Mouse (Mus musculus): ENCODE measurements around the gene Pnpla7. TPM values are rescaled to one million over a fixed set of nuclear protein-coding genes. Genes with fewer than 3 reads are reported as not detected.

Gene Pnpla7
- polyA plus RNA-seq, 1 experiment: 26.9 TPM

GRCm38 (mm10) chr2:25040089-25040488, 64.3 kb downstream of the Pnpla7 start:
- WGBS: 77% methylated on average over 5 of the region's 5 CpGs
- DNase-seq: no peak
- Histone ChIP-seq H3K4me3 (replicated peaks; ENCODE audit: extremely low read depth, low read depth, low read length) (no peak overlapping the region), H3K4me1 (ENCODE audit: control insufficient read depth, insufficient read depth, low read length) (no peaks in the 10 kb centered on the region)
- no peak for TF ChIP-seq CTCF (IDR thresholded peaks at IDR 0.05; ENCODE audit: insufficient read depth, low read length)

- Histone ChIP-seq H3K4me1 (ENCODE audit: control insufficient read depth, insufficient read depth, low read length) (peaks cover 9% of the 10 kb centered on the region), H3K4me3 (replicated peaks; ENCODE audit: extremely low read depth, low read depth, low read length) (no peak overlapping the region)
- 89% methylated on average over 7 of the region's 7 CpGs for WGBS
- no peak for DNase-seq
- TF ChIP-seq CTCF (IDR thresholded peaks at IDR 0.05; ENCODE audit: insufficient read depth, low read length): no peak
- TF ChIP-seq POLR2A (IDR thresholded peaks at IDR 0.05; ENCODE audit: borderline replicate concordance, extremely low read depth, low read depth, low read length): no peak
Measured at GRCm38 (mm10) chr2:25050921-25051320, 75.1 kb downstream of the Pnpla7 start.

- H3K4me3 ChIP-seq (replicated peaks; ENCODE audit: extremely low read depth, low read depth, low read length): no peak overlapping the region
- DNase-seq: no peak
- TF ChIP-seq POLR2A (IDR thresholded peaks at IDR 0.05; ENCODE audit: borderline replicate concordance, extremely low read depth, low read depth, low read length): no peak
- TF ChIP-seq CTCF (IDR thresholded peaks at IDR 0.05; ENCODE audit: insufficient read depth, low read length): no peak
- 91% methylated on average over 8 of the region's 8 CpGs for WGBS
- H3K4me1 ChIP-seq (ENCODE audit: control insufficient read depth, insufficient read depth, low read length): peaks cover 9% of the 10 kb centered on the region
Measured at GRCm38 (mm10) chr2:25051450-25051849, 75.6 kb downstream of the Pnpla7 start.

- TF ChIP-seq CTCF (IDR thresholded peaks at IDR 0.05; ENCODE audit: insufficient read depth, low read length): no peak
- no peak for TF ChIP-seq POLR2A (IDR thresholded peaks at IDR 0.05; ENCODE audit: borderline replicate concordance, extremely low read depth, low read depth, low read length)
- 90% methylated on average over 6 of the region's 6 CpGs for WGBS
Measured at GRCm38 (mm10) chr2:25053101-25053500, 77.3 kb downstream of the Pnpla7 start.

GRCm38 (mm10) chr2:25054221-25055067, 78.6 kb downstream of the Pnpla7 start, which contains the start of gene Nsmf:
Gene Nsmf (plus strand): TSS chr2:25054355.
- Histone ChIP-seq H3K4me3 (replicated peaks; ENCODE audit: extremely low read depth, low read depth, low read length) (peak within 1 kb of the TSS; percentile 64), H3K4me1 (ENCODE audit: control insufficient read depth, insufficient read depth, low read length) (peaks cover 6% of the 10 kb centered on the region)
- TF ChIP-seq POLR2A (IDR thresholded peaks at IDR 0.05; ENCODE audit: borderline replicate concordance, extremely low read depth, low read depth, low read length) (peak; percentile 64; the same call in 1 of the 2 replicates), CTCF (IDR thresholded peaks at IDR 0.05; ENCODE audit: insufficient read depth, low read length) (no peak)
- DNase-seq: peak; percentile 89
- 3% methylated on average over 47 of the region's 47 CpGs for WGBS

More at GRCm38 (mm10) chr2:25053101-25053500, 77.3 kb downstream of the Pnpla7 start:
- DNase-seq: no peak
- Histone ChIP-seq H3K4me1 (ENCODE audit: control insufficient read depth, insufficient read depth, low read length) (peaks cover 9% of the 10 kb centered on the region), H3K4me3 (replicated peaks; ENCODE audit: extremely low read depth, low read depth, low read length) (no peak overlapping the region)

GRCm38 (mm10) chr2:25055068-25055405, 79.2 kb downstream of the Pnpla7 start:
- Histone ChIP-seq H3K4me1 (ENCODE audit: control insufficient read depth, insufficient read depth, low read length) (peaks cover 6% of the 10 kb centered on the region), H3K4me3 (replicated peaks; ENCODE audit: extremely low read depth, low read depth, low read length) (peak overlapping the region; percentile 64)
- DNase-seq: no peak
- TF ChIP-seq POLR2A (IDR thresholded peaks at IDR 0.05; ENCODE audit: borderline replicate concordance, extremely low read depth, low read depth, low read length): no peak
- TF ChIP-seq CTCF (IDR thresholded peaks at IDR 0.05; ENCODE audit: insufficient read depth, low read length): no peak
- 52% methylated on average over 2 of the region's 2 CpGs for WGBS

GRCm38 (mm10) chr2:25055409-25056155, 79.7 kb downstream of the Pnpla7 start:
- H3K4me3 ChIP-seq (replicated peaks; ENCODE audit: extremely low read depth, low read depth, low read length): no peak overlapping the region
- TF ChIP-seq POLR2A (IDR thresholded peaks at IDR 0.05; ENCODE audit: borderline replicate concordance, extremely low read depth, low read depth, low read length) (no peak), CTCF (IDR thresholded peaks at IDR 0.05; ENCODE audit: insufficient read depth, low read length) (no peak)

GRCm38 (mm10) chr2:25058926-25059325, 83.1 kb downstream of the Pnpla7 start:
- no peak overlapping the region for H3K4me3 ChIP-seq (replicated peaks; ENCODE audit: extremely low read depth, low read depth, low read length)
- WGBS: 86% methylated on average over 7 of the region's 7 CpGs

More at GRCm38 (mm10) chr2:25055409-25056155, 79.7 kb downstream of the Pnpla7 start:
- DNase-seq: no peak
- WGBS: 91% methylated on average over 21 of the region's 21 CpGs
- H3K4me1 ChIP-seq (ENCODE audit: control insufficient read depth, insufficient read depth, low read length): peaks cover 6% of the 10 kb centered on the region

GRCm38 (mm10) chr2:25063523-25063922, 87.7 kb downstream of the Pnpla7 start:
- no peak overlapping the region for H3K4me3 ChIP-seq (replicated peaks; ENCODE audit: extremely low read depth, low read depth, low read length)
- DNase-seq: no peak
- WGBS: 93% methylated on average over 5 of the region's 5 CpGs
- TF ChIP-seq CTCF (IDR thresholded peaks at IDR 0.05; ENCODE audit: insufficient read depth, low read length): no peak
- TF ChIP-seq POLR2A (IDR thresholded peaks at IDR 0.05; ENCODE audit: borderline replicate concordance, extremely low read depth, low read depth, low read length): no peak
- H3K4me1 ChIP-seq (ENCODE audit: control insufficient read depth, insufficient read depth, low read length): no peaks in the 10 kb centered on the region

More at GRCm38 (mm10) chr2:25058926-25059325, 83.1 kb downstream of the Pnpla7 start:
- DNase-seq: no peak
- TF ChIP-seq POLR2A (IDR thresholded peaks at IDR 0.05; ENCODE audit: borderline replicate concordance, extremely low read depth, low read depth, low read length) (no peak), CTCF (IDR thresholded peaks at IDR 0.05; ENCODE audit: insufficient read depth, low read length) (no peak)
- peaks cover 6% of the 10 kb centered on the region for H3K4me1 ChIP-seq (ENCODE audit: control insufficient read depth, insufficient read depth, low read length)
